Mouse (Mus musculus) WW6 (cell line): ENCODE data around the gene Rorb.

ENCODE experiments used
- DNase-seq: peaks from one replicate; pipeline ENCODE4 v3.0.0-alpha.2; 2013; ENCODE audit warnings: low read depth, low spot score

Gene Rorb

GRCm38 (mm10) chr19:19033974-19034373 lies 77.0 kb downstream of the Rorb start:
- DNase-seq = no peak

GRCm38 (mm10) chr19:19005144-19005543 lies 105.9 kb downstream of the Rorb start:
- no peak for DNase-seq

GRCm38 (mm10) chr19:19004023-19004656 lies 106.9 kb downstream of the Rorb start:
- no peak for DNase-seq

- DNase-seq = no peak
Measured at GRCm38 (mm10) chr19:18998966-18999365, 112.0 kb downstream of the Rorb start.

GRCm38 (mm10) chr19:18997711-18998110 lies 113.3 kb downstream of the Rorb start:
- no peak for DNase-seq

- no peak for DNase-seq
Measured at GRCm38 (mm10) chr19:18979996-18980395, 131.0 kb downstream of the Rorb start.

GRCm38 (mm10) chr19:18974796-18975660 lies 136.0 kb downstream of the Rorb start:
- no peak for DNase-seq

- DNase-seq = no peak
Measured at GRCm38 (mm10) chr19:18969386-18969785, 141.6 kb downstream of the Rorb start.

- DNase-seq = no peak
Measured at GRCm38 (mm10) chr19:18967307-18967706, 143.7 kb downstream of the Rorb start.

GRCm38 (mm10) chr19:18959862-18960261 lies 151.1 kb downstream of the Rorb start:
- DNase-seq = no peak

- DNase-seq = no peak
Measured at GRCm38 (mm10) chr19:18952806-18953205, 158.2 kb downstream of the Rorb start.

- DNase-seq = no peak
Measured at GRCm38 (mm10) chr19:18947193-18947592, 163.8 kb downstream of the Rorb start.

- no peak for DNase-seq
Measured at GRCm38 (mm10) chr19:18945265-18945664, 165.7 kb downstream of the Rorb start.

GRCm38 (mm10) chr19:18941391-18941790 lies 169.6 kb downstream of the Rorb start:
- no peak for DNase-seq

GRCm38 (mm10) chr19:18911755-18912340 lies 199.1 kb downstream of the Rorb start:
- DNase-seq = no peak

GRCm38 (mm10) chr19:18909641-18910040 lies 201.4 kb downstream of the Rorb start:
- no peak for DNase-seq

- no peak for DNase-seq
Measured at GRCm38 (mm10) chr19:18905511-18905910, 205.5 kb downstream of the Rorb start.

GRCm38 (mm10) chr19:18902694-18903067 lies 208.3 kb downstream of the Rorb start:
- no peak for DNase-seq

- DNase-seq = no peak
Measured at GRCm38 (mm10) chr19:18902041-18902693, 208.8 kb downstream of the Rorb start.

- no peak for DNase-seq
Measured at GRCm38 (mm10) chr19:18898238-18898637, 212.8 kb downstream of the Rorb start.

- no peak for DNase-seq
Measured at GRCm38 (mm10) chr19:18890216-18890615, 220.8 kb downstream of the Rorb start.

- no peak for DNase-seq
Measured at GRCm38 (mm10) chr19:18889632-18890031, 221.4 kb downstream of the Rorb start.
